Mouse (Mus musculus) MEL-GATA-1-ER (cell line): ENCODE results near the gene Fyn.

Source experiments
- DNase-seq: peaks from one replicate; pipeline ENCODE4 v3.0.0-alpha.2; 2012; ENCODE audit warnings: low read depth; ENCODE audit errors: extremely low read depth

Fyn gene

GRCm38 (mm10) chr10:39534324-39535026 is 165.8 kb downstream of the Fyn start:
- DNase-seq, result no peak

DNA sequence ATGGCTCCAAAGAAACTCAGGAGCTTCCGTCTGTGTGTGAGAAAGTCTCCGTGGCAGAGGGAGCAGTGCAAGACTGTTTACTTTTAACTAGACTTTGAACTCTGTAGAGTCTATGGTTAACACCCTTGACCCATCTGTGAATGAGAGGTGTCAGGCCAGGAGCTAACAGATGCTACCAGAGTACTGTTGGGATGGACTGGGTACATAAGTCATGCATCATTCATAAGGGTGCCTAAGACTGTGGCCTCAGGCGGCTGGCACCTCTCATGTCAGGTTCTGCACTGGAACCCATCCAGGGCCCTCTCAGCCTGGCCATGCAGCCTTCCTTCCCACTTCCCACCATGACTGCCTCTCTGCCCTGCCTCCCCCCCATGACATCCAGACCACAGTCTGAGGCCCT is 166.7 kb downstream of the Fyn start:
- no peak for DNase-seq

DNA sequence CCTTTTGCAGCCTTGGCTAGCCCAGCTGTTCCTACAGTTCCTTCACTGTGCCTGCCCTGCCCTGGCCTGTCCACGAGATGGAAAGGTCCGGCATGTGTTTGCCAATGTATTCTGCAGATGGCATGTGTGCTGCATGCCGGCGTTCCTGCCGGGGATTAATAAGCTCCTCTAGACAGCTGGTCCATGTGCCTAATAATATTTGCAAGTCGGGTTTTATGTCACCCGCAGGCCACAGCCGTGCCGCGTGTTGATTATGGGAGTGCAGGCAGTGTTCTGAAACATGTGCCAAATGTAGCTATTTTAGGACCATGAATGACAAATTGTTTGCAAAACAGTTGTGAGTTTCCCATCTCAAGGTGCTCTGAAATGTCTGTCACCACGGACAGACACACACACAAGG is 167.6 kb downstream of the Fyn start:
- DNase-seq, result no peak

DNA sequence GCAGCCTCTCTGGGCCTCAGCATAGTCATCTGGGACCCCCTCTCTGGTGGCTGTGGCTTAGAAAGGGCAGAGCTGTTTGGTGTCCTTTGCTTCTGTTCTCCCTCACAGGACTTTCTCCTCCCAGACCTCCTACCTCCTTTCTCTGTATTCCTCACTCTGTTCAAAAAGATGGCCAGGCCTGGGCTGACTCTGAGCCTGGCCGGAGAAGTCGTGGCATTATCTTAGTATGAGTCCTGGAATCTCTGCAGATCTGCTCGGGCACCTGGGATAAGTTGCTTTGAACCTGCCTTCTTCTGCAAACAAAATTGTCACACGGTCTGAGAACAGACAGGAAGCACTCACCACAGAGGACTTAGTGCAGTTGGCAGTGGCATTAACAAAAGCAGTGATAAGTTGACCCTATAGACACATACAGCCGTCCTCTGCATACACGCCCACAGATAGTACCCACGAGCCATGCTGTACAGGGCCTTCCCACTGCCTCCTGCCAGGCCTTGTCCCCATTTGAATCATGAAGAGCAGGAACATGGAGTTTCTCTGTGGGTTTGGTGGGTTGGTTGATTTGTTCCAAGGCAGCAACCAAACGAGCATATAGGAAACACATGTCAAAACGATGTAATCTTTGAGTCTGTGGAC is 171.5 kb downstream of the Fyn start:
- no peak for DNase-seq

DNA sequence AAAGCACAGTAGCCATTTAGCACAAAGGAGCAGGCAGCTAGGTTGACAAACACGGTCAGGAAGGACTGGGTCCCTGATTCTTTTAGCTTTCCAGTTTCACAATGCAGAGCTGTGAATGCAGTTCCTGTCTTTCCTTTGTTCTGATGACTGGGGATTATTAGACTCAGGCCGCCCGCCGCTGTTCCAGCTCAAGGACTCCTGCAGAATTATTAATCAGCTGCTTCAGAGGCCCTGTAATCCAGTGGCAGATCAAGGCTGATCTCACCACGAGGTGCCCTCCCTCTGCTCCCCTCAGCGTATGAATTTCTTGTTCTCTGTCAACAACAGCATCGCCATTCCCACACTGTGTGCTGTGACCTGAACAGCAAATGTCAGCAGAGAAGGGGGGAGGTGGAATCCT is 172.3 kb downstream of the Fyn start:
- DNase-seq, result no peak

- DNase-seq, result no peak
Observed at GRCm38 (mm10) chr10:39541451-39541874, 172.8 kb downstream of the Fyn start.

GRCm38 (mm10) chr10:39541951-39542521 is 173.4 kb downstream of the Fyn start:
- DNase-seq, result no peak

GRCm38 (mm10) chr10:39542535-39543257 is 174.0 kb downstream of the Fyn start:
- DNase-seq, result no peak

DNA sequence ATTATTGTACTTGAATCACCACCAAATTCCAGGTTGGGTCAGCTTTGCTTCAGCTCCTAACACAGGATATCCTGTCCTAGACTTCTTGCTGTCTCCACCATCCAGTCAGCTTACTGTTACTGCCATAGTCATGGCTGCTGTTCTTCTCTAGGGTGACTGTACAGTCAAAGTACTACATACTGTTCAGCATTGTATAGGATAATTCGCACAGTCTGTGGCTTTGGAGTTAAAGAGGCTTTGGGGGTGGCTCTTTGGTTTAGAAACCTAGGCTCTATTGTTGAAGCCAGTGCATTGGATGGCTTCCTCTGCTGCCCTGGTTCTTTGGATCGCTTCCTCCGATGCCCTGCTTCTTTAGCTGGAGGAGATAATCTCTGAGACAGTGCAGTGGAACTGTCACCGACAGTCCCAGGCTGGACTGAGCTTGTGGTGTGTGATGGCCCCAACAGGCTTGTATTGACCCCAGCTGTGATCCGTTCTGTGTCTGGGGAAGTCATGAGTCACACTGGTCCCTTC is 174.7 kb downstream of the Fyn start:
- DNase-seq, result no peak

DNA sequence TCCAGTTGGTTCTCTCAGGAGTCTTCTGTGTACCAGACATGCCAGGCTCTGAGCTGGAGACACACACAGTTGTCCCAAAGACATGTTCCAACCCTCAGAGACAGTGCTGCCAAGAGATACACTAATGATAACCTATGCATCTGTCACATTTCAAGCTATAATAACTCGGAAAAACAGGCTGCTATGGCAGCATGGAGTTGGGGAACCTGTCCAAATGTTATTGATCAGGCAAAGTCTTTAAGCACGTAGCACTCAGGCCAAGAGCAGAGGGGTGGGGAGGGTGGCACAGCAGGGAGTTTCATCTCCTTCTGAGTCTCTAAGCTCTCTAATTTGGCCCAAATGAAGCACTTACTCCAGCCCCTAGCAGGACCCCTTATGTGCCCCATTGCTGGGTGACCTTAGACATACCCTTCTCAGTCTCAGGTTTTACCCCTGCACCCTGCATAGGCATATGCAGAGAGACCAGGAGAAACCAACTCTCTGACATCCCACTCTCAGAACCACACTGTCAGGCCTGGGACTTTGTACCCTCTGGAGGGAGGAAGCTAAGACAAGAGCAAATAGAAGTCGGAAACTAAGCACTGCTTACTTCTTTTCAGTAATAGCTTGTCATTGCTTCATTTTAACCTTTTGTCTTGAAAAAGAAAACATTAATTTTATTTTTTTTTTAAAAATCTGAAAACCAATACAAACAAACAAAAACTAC is 178.9 kb downstream of the Fyn start:
- DNase-seq, result no peak

DNA sequence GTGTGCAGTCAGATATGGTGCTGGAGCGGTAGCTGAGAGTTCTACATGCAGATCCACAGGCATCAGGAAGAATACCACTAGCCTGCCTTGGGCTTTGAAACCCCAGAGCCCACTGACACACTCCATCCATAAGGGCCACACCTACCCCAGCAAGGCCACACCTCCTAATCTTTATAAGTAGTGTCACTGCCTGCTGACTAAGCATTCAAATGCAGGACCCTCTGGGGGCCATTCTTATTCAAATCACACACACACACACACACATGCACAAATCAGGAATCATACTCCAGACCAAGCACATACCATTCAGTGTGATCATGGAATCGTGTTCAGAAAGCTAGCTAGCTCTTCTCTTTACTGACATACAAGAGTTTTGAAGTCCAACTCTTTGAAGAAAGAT is 182.1 kb downstream of the Fyn start:
- no peak for DNase-seq

- DNase-seq, result no peak
Observed at GRCm38 (mm10) chr10:39551637-39552185, 183.1 kb downstream of the Fyn start.

GRCm38 (mm10) chr10:39552351-39552814 is 183.7 kb downstream of the Fyn start:
- no peak for DNase-seq

GRCm38 (mm10) chr10:39552903-39553302 is 184.2 kb downstream of the Fyn start:
- no peak for DNase-seq

- no peak for DNase-seq
Observed at GRCm38 (mm10) chr10:39555289-39555715, 186.6 kb downstream of the Fyn start.

GRCm38 (mm10) chr10:39555740-39556139 is 187.1 kb downstream of the Fyn start:
- no peak for DNase-seq

DNA sequence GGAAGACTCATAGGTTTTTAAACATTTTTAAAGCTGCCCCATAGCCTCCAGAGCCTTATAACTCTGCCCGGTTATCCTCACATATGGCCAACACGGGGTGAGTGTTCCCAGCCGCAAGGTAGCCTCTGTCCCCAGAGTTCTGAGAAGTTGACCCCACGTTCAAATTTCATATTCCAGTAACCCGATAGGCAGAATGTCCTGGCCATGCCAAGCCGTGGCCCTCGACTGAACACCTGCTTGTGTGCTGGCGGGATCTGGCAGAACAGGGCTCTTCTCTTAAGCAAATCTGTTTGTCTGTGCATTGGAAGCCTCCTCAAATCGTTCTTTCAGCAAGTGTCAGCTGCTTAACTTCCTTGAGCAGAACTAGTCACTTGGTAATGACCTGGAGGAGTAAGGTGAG is 188.7 kb downstream of the Fyn start:
- no peak for DNase-seq

DNA sequence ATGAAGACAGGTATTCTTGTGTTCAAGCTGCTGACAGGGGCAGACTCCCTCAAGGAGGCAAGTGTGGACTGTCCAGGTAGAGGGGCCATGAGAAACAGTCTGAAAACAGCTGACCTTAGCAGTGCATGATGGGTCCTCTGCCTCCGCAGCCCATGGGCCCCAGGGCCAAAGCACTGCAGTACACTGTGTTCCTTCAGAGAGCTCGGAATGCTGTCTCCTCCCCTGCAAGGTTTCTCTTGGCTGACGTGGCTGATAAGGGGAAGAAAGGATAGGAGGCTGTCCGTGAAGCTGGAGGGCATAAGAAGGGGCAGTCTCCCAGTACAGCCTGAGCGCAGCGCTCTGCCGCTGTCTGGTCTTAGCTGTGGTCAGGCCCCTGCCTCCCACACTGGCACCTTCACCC is 189.2 kb downstream of the Fyn start:
- no peak for DNase-seq

DNA sequence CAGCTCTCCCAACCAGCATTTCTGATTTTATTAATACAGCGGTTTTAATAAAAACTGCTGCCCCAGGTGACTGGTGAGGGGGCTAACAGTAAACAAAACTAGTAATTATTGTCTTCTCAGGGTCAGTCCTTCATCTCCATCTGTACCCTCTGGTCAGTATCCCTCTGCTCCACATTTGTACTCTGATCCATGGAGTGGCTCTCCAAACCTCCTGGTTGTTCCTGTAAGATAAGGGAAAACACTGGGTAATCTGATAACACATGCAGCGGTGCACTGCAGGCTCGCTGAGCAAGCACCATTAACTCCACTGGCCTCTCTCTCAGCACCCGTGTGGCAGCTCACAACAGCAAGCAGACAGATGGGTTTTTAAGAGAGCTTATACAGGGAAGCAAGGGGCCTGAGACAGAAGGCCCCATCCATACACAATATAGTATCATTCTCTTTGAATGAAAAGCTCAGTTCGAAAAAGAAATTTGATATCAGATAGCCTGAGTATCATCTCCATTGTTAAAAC is 189.9 kb downstream of the Fyn start:
- DNase-seq, result no peak

GRCm38 (mm10) chr10:39559321-39559720 is 190.7 kb downstream of the Fyn start:
- DNase-seq, result no peak

- no peak for DNase-seq
Observed at GRCm38 (mm10) chr10:39562383-39562782, 193.7 kb downstream of the Fyn start.
